Mouse (Mus musculus): Measurements from ENCODE around the gene Ulk4.

The Ulk4 gene

DNA sequence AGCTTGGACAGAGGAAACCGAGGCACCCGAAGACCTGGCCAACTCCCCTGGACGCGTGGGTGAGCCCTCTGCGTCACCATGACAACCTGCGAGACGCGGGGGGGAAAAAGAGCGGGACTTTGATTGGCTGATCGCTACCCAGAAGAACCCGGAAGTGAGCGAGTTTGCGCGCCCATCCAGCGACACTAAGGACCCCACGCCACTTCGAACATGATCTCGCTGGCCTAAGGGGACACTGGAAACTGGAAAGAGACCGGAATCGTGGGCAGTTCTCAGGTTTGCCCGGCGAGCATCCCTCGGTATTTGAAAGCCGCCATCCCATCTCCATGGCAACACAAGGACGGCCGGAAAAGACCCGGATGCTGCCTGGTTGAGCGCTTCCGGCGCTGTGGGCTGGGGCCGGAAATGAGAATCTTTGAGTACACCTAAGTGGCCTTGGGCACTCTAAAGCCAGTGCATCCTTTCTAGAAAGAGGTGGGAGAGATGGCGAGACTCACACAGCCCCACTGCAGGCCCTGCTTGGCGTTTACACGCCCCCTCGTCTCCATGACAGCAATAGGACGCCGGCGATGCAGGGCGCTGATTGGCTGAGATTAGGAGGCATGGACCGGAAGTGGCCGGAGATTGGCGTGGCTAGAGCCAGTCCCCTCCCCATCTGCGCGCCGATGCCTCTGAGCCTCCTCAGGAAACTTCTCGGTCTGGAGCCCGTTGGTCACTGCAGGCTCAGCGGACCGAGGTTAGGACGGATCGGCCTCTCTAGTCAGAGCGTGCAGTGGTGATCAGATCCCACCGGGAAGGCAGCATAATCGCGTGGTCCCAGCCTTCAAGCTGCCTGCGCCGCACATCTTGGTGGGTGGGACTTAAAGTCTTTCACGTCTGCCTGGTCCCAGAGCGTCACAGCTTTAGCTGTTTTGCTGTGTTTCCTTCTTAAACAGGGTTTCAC lies at the start of gene Ulk4:
Ulk4 (minus strand) TSS at position 80 of the 943 bp plus-strand sequence.
- peak; percentile 96 for DNase-seq

DNA sequence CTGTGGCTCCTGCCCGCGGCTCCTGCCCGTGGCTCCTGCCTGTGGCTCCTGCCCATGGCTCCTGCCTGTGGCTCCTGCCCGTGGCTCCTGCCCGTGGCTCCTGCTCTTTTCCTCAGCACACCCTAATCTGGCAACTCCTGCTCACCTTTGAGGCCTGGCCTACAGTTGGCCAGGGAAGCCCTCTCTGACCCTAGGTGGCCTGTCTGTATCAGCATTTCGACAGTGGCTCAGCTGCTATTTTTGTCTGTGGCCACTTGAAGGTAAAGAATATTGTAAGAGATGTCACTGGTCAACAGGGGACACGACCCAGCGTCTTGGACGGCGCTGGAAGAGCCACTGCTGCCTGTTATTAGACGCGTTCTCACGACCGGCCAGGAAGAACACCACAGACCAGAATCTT lies 45.0 kb upstream of the Ulk4 start:
- no peak for DNase-seq

DNA sequence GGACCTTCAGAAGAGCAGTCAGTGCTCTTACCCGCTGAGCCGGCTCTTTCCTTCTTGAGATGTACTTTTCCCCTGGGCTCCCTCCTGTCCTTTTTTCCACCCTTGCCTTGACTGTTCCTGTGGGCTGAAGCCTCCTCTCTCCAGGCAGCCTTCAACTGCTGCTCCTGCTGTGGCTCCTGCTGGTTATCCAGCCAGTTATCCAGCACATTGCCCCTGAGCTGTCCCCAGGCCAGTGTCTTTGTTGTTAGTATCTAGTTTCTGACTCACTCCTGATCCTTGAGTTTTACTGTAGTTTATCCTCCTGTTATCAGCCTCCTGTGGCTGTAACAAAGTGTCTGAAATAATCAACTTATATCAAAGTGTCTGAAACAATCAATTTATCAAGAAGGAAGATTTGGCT lies 44.1 kb upstream of the Ulk4 start:
- DNase-seq: no peak

DNA sequence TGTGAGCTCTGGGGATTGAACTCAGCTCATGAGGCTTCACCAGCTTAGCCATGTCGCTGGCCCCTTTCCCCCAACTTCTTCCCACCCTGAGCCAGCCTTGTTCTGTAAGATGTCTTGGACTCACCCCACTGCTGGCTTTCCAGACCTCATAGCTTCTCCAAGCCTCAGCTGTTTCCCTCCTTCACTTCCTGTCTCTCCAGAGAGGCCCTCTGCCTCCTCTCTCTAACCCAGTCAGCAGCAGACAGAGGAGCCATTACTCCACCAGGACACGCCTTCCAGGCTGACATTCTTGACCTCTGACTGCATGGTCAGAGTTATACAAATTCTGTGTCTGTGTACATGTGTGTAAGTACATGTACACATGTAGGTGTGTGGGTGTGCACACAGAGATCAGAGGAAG lies 43.4 kb upstream of the Ulk4 start:
- DNase-seq: no peak

DNA sequence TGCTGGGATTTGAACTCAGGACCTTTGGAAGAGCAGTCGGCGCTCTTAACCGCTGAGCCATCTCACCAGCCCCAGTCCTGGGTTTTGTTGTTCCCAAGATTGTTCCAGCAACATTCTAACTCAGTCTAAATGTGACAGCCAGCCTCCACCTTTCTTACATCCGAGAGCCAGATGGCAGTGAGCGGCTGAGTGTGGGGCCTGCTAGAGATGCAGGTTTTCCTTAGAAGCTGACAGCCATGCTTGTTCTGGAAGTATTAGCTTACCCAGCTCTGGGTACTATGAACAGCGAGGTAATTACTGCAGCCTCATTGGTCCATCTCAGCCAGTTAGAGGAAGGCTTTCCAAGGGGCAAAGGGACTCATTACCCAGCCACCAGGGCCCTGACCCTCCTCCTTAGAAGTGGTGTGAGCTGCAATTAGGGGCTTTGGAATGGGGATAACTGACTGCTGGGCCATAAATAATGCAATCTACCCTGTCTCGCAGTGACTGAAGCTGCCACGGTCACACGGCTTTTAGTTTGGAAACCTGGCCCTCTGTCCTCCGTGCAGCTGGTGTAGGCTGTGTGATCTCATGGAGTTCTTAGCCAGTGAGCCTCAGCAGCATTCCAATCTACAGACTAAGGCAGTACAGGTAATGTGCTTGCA lies 42.4 kb upstream of the Ulk4 start:
- DNase-seq: no peak

DNA sequence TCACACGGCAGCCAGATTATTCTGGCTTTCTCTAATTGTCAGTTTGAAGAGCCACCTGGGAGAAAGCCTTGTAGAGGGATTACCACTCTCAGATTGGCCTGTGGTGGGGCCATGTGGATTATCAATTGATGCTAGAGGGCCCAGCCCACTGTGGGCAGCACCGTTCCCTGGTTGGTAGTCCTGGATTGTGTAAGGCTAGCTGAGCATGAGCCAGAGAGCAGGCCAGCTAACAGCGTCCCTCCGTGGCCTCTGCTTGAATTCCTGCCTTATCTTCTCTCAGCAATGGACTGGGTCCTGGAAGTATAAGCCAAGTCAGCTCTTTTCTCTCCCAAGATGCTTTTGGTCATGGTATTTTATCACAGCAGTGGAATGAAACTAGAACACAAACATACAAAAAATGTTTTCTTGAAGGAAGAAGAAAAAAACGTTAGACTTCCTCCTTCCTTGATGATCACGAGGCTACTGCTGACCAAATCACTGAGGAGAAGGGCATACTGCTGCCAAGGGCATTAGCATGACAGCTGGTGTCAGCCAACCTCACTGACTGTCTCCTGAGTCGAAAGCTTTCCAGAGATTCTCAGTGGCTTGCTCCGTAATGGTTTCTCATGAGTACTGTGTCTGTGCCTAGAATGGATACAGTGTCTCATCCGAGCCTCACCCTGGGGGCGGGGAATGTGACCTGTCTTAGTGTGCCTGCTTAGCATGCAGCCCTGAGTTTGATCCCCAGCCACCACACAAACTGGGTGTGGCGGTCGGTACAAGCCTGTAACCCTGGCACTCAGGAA lies 39.8 kb upstream of the Ulk4 start:
- DNase-seq: peak; percentile 77

DNA sequence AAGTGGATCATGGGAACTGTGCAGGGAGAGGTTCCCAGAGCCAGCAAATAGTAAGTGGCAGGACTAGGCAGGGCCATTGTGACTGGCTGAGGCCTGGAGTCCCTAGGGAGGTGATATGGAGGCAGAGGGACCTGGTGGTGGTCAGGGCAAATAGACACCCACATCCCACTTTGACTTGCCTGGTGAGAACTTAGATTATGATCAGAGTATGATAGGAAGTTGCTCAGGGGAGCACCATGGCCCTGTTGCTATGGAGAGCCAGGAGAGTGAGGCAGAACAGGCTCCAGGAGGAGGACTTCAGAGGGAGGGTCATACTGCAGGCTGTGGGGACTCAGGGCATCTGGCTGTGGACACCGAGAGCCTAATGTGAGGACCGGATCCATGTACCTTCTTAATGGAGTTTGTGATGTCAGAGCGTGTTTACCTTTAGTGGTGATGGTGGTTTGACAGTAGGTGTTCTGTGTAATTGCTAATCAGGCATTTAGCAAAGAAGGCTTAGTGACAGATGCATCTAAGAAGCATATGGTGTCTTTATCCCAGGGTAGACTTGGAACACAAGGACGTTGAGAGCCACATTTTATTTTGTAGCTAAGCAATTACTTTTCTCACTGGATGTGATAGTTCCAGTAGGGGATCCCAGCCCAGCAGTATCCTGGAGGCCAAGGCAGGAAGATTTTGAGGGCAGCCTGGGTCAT lies 39.1 kb upstream of the Ulk4 start:
- DNase-seq: no peak

DNA sequence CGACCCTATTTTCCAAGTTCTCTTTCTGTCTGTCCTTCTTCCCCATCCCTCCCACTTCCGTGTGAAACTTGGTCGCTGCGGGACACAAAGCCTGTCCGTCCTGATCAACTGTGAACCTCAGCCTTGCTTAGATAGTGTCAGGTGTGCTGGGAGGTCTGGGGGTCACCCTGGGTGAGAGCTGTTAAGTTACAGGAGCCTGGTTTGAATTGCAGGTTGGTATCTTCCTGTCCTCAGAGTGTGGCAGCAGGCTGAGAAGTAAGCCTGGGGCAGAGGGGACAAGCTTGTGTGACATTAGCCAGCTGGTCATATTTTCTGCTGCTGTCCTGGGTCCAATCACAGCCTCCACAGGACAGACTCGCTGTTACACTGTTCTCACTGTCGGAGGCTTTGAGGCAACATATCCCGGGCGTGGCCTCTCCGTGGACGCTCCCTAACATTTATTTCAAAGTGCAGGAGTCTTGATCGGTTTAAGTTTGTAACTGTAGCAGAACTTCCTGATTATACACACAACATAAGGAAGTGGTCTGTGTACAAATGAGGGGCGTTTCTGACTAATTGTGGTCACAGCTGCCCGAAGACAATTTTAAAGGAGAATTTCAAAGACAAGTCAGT lies 37.6 kb upstream of the Ulk4 start:
- peak; percentile 86 for DNase-seq

DNA sequence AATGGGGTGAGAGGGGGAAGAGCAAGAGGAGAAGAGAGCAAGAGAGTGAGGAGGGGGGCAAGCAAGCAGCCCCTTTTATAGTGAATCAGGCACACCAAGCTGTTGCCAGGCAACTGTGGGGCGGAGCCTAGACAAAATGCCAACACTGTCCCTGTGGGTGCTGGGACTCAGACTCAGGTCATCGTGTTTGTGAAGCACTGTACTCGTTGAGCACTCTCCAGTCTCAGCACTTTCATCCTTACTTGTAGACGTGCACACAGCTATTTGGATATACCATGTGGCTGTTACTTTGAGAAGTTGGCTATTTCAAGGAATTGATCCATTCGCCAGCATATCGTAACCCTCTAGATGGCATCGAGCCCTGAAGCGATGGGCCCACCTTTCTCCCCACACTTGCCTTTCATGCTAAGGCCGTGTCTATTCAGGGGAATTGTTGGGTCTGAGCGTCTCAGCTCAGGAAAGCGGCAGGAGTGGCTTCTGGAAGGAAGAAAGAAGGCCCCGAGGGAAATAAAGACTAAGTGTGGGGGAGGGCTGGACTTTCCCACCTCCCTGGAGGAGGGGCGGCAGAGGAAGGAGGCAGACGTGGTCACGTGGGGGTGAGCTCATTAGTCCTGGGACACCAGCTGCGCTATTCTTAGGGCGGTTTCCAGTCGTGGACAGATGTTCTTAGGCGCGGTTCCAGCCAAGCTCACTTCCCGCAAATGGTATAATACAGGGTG lies 36.8 kb upstream of the Ulk4 start:
- DNase-seq: peak; percentile 96

DNA sequence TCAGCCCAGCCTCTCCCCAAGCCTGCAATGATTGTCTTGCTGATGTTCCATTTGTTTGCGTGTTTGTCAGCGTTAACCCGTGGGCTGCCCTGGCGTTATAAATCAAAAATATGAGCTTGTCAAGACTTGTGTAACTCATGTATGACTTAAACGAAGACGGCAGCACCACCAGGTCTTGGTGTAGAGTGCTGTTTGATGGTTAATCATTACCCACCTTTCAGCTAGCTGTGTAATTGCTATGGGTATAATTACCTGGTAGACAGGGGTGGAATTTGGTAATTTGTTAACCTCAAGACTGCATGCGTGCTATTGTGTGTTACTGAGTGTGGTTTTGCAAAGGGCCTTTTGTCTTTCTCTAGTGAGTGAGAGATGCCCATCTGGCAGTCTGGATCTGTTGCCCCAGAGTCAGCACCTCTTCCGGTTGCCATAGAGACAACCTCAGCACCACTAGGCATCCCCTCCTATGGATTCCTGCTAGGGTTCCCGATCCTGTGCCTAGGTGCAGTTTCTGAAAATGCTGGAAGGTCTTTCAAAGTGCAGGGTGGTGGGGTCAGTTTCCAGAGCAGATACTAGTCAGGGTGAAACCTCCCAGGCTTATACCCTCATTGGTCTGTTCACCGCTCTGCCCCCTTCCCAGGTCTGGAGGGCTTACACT lies 35.4 kb upstream of the Ulk4 start:
- no peak for DNase-seq

DNA sequence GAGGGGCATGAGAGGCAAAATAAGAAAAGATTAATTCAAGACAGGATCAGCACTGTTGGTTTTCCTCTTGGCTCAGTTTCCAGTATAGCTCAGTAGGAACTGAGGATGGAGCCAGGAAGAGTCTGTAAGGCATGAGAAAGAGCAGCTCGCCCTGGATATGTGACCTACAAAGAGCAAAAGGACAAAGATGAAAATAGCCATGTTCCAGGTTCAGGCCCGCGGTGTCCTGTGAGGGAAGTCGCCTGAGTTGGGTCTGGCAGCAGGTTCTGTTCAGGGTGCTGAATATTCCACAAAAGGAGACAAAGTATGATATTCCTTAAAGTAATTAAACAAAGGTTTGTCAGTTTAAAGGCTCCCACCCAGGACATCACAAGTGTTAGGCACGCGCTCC lies 34.8 kb upstream of the Ulk4 start:
- DNase-seq: no peak

DNA sequence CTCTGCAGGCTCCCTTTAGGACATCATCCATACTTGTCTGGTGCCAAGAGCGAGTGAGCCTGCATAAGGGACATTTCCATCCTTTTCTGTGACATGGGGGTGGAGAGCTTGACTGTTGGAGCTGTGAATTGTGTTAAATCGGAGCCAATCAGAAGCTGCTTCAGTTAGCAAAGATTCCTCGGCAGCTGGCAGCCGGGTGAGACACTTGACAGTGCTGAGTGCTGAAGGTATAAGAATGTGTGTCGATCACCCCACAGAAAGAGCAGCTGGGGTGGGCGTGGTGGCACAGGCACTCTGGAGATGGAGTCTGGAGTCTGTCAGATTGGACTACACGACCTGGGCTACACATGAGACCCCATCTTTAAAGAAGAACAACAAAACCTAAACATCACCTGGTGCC lies 33.5 kb upstream of the Ulk4 start:
- no peak for DNase-seq

DNA sequence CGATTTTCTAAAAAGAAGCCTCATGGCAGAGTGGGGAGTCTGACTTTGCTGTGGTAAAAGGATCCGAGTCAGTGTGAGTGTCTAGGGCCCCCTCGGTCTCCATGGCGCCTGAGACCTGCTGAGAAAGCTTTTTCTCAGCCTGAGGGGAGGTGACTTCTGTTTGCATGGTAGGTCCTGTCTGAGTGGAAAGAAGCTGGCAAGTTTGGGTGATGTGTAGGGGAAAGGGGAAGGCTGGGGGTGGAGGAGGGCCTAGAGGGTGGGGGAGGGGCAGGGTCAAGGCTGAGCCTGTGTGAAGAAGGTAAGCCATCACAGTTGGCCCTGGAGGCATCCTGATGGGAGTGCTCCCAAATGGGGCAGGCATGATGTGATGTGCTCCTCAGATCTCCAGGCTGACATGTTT lies 32.3 kb upstream of the Ulk4 start:
- DNase-seq: no peak

DNA sequence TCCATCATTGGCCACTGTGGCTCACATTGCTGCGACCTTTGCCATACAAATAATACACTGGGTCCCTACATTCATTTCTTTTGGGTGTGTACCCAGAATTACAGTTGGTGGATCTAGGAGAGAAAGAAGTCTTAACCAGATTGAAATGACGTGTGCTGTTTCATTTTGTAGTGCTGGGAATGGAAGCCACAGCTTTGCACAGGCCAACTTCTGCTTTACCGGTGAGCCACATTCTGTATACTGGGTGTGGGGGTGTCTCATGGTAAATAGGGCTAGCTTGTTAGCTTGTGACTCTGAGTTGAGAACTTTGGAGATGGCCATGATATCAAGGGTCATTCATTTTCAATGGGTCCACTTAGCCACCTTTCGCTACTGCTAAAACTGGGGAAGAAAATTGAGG lies 28.5 kb upstream of the Ulk4 start:
- DNase-seq: no peak

DNA sequence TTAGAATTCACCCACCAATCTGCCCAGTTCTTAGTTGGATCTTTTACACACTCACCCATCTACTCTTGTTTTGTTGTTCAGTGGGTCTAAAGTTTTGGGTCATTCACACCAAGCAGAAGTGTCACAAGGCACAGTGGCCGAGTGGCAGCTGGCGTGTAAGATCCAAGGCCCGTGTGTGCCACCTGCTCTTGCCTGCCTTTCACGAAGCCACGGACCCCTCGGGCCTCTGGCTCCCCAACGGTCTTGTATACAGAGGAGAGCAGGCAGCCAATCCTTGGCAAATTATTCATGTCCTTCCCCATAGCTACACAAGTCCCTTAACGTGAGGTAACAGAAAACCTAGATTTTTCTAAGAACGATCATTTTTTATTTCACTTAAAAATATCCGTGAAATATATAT lies 27.5 kb upstream of the Ulk4 start:
- no peak for DNase-seq

DNA sequence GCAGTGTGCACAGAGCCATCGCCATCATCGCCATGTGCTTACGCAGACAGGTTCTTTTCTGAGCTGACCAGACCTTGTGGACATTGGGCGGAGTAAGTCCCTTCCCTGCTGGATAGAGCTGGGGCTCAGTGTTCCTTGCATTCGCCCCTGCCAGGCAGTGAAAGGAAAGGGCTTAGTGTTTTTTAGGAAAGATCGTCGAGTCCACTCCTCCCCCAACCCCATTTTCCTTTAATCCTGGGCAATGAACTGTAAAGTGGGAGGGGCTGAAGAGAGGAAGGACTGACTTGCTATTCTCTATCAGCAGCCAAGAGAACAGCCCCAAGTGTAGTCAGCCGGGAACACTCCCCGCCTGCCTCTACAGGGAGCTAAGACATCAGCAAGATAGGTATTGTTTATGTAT lies 26.8 kb upstream of the Ulk4 start:
- no peak for DNase-seq

DNA sequence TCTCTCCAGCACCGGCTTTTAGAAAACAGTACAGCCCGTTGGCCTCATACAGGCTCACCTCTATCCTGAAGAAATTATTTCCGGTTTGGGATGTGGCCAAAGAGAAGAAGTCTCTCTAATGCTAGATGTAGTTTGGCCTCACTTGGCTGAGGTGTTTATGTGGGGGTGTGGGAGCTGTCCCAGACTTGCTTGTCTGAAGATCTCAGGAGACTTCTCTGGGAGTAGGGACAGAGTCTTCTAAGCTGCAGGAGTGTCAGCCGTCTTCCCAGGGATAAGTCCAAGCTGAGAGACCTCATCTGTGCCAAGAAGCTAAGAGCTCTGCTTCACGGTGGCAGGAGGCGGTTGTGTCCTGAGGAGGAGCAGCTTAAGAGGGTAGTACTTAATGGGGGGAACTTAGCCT lies 26.1 kb upstream of the Ulk4 start:
- DNase-seq: no peak

DNA sequence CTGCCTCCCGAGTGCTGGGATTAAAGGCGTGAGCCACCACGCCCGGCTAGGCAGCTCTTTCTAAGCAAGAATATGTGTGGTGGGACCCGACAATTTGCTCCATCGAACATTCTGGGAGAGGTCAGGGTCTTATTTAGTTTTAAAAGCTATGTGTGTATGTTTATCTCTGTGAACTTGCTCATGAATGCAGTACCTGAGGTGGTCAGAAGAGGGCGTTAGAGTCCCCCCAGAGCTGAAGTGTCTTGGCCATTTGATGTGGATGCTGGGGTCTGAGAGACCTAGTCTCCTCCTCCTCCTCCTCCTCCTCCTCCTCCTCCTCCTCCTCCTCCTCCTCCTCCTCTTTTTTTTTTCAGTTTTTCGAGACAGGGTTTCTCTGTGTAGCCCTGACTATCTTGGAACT lies 25.5 kb upstream of the Ulk4 start:
- DNase-seq: peak; percentile 55

DNA sequence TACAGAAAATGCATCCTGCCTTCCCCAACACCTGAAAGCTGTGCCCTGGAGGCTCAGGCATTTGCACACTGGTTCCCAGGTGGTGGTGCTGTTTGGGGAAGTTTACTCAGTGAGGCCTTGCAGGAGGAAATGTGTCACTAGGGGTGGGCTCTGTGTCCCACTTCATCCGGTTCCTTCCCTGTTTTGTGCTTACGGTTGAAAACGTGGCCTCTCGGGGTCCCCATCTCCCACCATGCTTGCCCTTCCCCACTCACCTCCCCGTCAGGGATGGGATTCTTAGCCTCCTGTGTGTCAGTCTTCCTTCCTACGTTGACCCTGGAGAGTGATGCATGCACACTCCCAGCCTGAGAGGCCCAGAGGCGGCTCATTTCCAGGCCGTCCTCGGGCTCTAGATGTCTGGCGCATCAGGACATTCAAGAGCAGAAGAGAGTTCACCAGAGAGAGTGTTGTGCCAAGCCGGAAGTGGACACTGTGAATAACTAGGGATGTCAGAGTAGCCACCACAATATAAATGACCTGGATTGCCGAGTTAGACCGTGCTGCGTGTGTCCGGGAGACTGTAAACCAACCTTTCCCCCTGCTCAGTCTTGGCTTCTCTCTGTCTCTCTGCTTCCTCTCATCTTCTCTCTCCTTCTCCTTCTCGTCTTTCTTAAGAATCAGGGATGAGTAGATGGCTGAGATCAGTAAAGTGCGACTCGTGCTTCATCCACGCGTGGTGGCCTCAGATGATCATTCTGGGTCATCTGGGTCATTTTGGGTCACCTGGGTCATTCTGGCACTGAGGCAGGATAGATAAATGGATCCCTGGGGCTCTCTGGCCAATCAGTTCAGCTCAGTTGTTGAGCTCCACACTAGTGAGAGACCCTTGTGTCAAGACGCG lies 24.3 kb upstream of the Ulk4 start:
- peak; percentile 45 for DNase-seq

DNA sequence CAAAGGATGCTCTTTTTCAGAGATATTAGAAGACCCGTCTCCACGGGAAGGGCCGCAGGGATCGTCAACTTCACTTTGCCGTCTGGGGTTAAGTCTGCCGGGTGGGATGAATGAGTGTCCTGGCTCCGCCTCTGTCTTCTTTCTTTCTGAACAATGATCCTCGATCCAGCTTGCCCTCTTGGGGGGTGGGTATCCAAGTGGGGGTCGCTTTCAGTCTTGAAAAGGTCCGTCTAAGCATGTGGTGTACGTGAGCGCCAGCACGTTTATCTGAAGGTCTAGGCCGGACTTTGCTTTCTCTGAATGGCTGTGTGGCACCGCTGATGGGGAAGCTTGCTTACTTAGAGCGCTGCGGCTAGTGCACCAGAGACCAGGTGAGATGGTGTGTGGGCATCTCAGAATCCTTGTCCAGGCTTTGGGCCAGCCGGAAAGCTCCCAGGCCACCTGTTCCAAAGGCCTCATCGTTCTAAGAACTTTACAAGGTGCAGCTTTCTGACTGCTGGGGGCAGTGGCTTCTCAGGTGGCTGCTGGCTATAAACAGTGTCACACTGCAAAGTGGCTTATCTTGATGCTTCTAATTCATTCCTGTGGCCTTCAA lies 23.1 kb upstream of the Ulk4 start:
- DNase-seq: no peak
